Mouse (Mus musculus) inflammation-experienced regulatory T-cells, adult 6 months (primary cell): ENCODE measurements at regions not wholly inside any gene's neighbourhood (a gene's known extent, or its start where the extent isn't known, plus 50 kb on each side); places are given as distances from the start of the nearest gene placed in this dataset.

Experiments
- ATAC-seq: one replicate; pipeline ENCODE4 v1.8.0; 2017

DNA sequence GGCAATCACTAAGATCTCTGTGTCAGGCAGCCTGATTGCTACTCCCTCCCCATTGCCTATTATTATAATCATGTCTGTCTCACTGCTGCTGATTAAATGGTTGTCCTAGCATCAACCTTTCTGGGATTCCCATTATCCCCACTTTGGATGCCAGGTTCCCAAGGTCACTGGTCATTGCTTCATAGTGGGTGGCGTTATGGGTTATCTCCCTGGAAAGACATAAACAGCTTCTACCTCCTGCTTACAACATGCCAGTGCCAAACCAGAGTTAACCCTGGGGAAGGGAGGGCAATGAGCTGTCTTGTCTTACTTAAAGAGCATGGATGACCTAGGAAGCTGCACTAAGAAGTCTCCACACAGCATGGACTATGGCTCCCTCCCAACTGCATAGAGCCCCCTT is 136.9 kb downstream of the Uaca start:
- ATAC-seq, result no peak

DNA sequence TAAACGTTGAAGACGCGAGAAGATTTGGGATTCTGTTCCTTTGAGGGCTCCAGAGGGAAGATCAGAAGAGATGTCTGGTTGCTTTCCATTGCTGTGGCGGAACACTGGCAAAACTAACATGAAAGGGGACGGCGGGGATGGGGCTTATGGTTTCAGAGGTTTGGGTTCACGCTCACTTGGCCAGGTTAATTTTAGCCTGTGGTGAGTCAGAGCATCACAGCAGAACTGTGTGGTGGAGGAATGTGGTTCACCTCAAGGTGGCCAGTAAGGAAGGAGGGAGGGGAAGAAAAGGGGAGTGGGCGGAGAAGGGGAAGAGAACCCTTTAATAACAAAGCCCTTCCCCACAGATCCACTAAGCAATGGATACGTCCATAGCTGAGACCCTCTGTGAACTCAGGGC is 142.6 kb downstream of the Uaca start:
- no peak for ATAC-seq

DNA sequence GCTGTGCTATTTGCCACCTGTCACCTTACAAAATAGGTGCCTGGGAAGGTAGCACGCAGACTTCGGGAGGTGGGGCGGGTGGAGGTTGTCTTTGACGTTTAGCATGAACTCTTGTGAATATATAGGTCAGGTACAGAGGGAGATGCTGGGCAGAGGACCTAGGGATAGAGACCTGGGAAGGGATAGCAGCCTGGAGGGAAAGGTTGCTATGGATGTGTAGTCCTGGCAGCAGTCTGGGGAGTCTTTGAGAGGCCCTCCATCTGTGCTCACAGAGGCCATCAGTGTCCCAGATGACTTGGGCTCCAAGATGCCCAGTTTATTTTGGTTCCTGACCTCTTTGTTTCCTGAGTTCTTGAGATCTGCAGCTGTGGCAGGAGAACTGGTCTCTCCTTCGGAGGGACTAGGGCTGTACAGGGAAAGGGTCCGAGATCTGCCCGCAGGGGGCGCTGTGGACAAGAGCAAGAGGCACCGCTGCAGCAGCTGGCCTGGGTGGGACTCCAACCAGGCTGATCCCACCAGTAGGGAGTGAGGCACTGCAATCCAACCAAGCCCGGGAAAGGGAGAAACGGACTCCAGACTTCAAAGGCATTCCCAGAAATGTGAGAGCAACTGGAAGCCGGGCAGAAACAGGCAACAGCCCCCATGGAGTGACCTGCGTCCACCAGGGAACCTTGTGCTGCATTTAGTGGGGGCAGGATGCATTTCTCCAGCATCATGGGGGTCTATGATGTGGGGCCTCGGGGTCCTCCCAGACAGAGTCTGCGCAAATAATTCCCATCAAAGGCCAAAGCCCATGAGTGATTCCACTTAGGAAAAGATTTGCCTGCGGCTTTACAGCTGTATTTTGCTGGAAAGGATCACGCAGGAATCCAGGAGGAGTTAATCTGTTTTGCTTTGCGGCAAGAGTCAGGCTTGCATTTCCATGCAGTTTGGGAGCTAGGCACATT is 145.8 kb downstream of the Uaca start:
- ATAC-seq, result no peak

DNA sequence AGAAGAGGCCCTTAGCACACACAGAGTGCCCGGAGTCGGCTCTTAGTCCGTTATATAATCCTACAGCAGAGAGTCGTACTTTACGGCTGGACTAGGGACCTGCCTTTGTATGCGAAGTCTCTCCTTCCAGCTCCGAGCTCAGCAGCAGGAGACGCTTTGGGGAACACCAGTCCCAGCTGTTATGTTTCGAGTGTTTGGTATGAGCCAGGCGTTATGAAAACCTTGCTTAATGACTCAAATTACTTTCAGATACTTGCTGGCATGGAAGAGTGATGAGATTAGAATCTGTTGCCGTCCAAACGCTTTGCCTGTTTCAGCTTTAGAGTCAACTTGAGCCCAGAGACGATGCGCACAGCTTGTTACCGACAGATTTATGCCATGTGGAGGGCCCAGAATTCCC is 153.0 kb downstream of the Uaca start:
- no peak for ATAC-seq

DNA sequence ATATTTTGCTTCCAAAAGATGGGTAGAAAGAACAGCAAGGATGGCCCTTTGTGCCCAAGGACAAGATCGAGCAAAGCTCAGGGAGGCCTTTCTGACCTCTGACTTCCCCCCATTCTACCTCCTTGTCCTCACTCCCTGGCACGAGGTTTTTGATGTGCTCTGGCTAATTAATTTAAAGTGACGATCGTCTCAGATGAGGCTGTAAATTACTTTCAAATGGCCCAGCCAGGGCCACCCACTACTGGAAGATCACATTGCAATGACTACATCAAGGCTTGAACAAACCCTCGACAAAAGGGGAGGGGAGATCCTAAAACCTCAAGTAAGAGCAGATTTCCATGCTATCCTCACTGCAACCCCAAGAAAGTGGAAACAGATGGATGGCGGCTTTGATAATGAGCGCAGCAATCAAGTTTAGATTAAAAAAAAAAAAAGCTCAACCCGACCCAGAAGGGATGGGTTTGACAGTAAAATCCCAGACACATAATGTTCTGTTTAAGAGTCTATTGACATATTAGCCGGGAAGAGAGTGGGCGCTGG is 154.3 kb downstream of the Uaca start:
- ATAC-seq, result no peak

DNA sequence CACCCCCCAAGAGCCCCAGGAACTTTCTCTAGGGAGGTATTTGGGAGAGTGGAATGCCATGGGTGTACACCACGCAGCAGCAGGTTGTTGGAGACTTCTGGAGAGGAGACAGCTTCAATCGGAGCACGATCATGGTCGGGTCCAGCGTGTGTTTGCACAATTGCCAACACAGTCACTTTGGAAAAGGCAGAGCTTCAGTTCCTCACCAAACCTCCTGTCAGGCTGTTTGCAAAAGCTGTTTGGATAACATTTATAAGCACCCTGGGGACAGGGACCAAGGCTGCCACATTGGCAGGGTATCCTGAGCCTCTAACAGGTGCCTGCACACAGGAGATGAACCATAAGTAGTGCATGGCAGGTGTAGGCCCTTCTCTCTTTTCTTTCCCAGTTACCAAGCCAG is 155.8 kb downstream of the Uaca start:
- ATAC-seq, result no peak

DNA sequence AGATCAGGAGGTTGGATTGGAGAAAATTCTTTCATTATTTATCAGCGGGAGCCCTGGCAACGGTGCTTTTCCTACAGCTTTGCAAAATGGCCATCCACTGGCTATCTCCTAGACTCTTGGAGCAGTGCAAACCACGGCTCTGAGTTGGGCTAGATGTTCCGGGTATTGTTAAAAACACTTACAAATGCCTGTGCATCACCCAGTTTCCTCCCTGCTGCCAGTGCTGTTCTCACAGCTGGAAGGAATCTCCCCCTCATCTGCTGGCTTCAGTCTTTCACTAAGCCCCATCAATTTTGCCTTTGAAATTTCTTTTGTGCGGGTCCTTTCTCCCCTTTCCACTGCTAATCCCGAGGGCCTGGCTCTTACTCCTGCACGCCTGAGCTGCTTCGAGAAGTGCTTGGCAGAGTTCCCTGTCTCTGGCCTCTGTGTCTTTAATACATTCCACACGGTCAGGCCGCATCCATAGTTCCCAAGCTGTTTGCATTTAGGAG is 156.8 kb downstream of the Uaca start:
- ATAC-seq, result no peak

DNA sequence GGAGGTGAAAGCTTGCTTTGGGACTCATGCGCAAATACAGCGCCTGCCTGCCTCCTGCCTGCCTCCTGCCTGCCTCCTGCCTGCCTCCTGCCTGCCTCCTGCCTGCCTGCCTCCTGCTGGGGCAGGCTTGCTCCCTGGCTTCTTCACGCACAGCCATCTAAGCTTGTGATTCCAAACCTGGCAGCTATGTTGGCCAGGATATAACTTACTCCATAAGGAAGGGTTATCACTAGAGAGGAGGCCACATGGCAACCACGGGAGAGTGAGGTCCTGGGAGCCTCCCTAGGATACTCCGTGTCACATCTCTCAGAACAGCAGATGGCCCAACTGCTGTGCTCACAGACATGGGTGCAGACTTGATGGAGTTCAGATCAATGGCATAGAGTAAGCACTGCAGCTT is 163.1 kb downstream of the Uaca start:
- no peak for ATAC-seq

DNA sequence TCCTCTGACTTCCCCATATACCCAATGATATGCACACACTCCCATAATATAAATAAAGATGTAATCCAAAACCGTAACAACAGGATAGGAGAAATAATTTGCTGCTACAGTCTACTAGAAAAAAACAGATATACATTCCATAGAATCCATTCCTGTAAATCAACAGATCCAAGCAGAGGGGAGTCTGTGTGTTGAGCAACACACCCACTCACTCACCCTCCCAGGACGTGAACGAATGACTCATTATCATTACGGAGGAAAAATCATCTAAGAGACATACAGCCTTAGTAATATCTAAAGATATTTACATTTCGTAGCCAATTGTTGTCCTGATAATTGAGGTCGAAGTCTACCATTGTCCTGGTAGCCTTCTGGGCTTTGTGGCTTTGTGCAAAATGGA is 165.2 kb downstream of the Uaca start:
- ATAC-seq, result no peak

DNA sequence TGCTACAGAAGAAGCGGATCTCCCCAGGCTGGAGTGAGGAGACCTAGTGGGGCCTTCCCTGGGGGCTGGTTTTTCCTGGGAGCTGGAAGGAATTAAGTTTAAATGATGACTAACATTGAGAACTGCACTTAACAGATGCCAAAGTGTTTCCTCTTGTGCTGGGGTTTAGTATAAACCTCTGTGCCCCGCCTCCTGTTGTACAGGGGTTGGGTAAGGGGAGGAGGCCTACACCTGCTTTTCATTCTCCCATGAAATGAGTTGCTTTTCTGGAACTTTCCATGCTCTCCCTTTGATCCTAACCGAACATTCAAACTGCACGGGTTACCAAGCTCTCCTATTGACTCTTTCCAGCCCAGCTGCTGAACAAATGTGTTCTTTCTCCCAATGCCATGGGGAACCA is 167.7 kb downstream of the Uaca start:
- no peak for ATAC-seq

DNA sequence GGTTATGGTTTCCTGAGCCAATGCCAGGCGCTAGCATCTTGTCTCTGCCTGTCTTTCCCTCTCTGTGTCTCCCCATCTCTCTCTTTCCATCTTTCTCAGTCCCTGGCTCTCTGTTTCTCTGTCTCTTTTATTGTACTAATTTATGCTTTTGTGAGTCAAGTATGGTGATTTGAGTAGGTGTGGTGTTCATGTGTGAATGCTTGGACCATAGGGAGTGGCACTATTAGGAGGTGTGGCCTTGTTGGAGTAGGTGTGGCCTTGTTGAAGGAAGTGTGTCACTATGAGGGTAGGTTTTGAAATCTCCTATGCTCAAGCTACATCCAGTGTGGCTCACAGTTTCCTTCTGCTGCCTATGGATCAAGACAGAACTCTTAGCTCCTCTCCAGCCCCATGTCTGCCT is 171.3 kb downstream of the Uaca start:
- ATAC-seq, result no peak

DNA sequence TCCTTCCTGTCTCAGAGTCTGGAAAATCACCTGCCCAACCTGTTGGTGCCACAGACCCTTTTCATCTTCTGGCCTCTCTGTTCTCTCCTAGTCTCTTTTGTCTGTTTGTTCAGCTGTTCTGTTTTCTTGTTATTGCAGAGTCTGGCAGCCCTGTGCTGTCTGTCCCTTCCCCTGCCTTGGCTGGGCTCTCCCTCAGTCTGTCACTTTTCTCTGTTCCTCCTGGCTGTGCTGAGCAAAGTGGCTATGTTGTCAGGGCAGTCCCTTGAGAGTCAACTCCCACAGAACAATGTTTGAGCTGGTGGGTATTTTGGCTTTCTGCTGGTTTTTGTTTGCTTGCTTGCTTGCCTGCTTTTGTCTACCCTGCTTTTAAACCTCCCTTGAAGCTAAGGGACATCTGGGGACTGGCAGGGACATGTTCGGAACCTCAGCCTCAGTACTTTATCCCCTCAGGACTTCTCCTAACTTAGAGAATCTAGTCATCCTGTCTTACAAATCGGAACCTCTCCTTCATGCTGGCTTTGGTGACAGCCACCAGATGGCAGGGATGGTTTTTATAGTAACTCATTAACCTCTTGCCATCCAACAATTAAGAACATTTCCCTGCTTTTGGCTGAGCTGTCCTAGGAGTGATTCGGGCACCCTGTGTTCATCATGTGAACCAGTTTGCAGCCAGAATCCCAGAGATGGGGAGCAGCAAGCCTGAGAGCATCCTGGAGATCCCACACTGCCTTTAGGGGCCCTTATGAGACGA is 174.1 kb downstream of the Uaca start:
- no peak for ATAC-seq

DNA sequence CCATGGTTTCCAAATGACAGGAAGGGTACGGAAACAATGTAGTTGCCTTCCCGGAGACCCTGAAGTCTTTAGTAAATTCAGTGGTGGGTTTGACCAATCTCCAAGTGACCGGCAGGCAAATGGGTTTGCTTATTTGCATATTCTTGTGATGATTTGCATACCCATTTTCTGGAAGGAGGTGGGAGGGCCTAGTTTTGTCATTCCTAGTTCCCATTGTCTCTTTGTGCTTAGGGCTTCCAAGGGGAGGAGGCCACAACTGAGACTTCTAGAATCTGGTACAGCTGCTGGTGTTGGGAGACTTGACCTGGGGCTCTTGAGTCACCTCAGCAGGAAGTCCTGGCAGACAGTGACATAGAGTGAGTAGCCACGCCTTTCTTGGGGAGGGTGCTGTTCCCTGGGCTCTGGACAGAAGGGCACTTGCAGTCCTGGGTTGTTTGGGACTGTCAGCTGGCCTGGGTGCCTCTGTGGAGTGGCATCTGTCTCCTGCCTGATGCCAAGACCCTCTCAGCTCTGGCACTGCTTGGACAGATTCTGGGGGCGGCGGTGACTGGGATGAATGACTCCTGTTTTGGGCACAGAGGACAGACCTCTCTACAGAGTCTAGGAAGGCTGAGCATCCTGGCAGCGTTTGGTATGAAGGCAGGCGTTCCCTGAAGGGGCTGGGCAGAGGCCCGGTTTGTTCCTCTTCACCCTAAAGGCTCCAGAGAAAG is 178.0 kb downstream of the Uaca start:
- ATAC-seq, result no peak

DNA sequence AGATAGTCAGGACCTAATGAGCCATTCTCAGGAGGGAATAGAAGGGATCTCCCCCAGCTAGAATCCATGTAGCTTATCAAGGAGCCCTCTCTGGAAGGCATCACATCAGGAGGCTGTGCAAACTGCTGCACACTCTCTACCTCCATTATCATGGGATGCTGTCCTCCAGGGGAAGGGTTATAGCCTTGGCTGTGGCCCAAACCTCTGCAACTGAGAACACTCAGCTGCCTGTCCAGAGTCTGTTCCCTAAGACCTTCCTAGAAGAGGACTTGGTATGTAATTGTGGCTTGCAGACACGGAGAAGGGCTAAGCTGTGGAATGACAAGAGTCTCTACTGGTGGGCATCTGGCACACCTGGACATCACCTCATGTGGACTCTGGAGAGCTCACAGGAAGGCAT is 180.2 kb downstream of the Uaca start:
- ATAC-seq, result no peak

DNA sequence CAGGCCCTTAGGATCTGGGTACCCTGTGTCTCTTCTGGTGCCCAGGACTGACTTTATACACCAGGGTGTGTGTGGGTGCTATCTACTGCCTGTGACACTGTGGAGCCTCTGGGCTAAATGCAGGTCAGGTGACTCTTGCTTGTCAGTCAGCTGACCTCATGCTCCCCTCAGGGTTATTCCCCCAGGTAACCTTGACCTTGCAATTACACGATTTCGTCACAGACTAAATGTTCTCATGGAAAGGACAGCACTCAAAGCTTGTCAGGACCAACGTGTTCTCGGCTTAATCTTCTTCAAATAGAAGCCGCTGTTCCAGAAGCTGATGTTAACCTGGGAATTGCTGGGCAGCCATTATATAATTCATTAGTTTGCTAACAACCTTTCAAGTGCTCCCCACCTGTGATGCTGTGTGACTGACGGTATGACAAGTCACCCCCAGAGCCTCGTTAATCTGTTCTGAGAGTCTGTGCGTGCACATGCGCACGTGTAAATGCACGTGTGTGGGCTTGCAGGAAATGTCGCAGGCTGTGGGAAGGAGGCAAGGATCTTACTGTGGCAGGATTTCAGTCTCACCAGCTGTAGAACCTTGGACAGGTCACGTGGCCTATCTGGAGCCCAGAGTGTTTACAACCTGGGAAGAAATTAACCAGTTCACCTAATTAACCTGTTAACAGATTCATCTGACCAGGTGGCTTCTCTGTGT is 188.2 kb downstream of the Uaca start:
- no peak for ATAC-seq

DNA sequence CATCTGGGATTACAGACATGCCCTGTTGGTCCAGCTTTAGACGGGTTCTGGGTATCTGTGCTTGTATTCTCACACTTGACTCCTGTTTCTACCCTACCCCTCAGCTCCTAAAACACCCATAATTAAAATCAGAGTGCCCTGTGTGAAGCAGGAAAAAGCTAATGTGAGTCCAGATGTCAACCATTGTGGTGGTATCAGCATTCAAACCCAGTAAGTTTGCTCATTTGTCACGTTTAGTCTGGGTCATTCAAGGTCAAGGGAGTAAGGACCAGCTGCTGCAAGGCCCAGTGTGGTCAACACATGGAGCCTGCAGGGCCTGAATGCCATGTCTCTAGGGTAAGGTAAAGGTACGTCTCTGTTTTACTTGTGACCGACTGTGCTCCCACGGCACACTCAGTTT is 188.9 kb downstream of the Uaca start:
- no peak for ATAC-seq

DNA sequence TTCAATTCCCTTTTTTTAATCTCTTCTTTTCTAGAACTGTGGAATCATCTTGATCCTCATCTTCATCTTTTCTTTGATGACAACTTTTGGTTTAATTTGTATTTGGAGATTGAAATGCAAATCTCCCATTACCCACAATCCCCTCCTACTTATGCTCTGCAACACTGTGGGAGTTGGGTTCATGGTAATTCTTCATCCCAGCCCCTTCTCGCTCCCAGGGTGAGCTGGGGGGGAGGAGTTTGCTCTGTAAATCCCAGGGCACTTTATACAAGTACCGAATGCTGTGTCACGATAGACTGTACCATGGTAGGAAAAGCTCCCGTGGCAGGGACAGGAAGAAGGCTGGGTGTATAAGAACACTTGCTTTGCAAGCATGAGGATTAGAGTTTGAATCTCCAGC is 193.8 kb downstream of the Uaca start:
- ATAC-seq, result no peak

DNA sequence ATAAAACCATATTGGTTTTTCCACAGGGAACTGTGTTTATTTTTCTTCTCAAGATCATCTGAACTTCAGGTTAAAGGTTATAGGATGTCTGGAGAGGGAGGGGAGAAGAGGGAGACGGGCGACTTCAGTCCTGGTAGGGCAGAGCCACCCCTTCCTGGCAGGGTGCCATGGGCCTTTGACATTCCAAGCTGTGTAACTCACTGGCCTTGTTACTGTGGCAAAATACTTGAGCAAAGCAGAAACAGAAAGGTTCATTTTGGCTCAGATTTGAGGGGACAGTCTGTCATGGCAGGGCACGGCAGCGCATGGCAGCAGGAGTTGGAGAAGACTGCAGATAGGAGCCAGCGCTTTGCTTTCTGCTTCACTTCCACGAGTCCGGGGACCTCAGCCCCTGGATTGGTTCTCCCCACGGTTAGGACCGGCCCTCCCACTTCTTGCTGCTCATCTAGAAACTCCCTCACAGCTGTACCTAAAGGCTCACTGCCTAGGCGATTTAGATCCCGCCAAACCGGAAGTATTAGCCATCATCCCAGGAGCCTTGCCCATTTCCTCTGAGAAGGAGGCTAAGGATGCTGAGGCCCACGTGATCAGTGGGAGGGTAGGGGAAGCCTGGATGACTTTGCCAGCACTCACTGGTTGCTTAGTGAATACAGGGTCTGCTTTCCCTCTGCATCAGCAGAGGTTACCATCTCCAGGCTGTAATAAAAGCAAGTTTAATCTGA is 195.5 kb downstream of the Uaca start:
- ATAC-seq, result no peak

DNA sequence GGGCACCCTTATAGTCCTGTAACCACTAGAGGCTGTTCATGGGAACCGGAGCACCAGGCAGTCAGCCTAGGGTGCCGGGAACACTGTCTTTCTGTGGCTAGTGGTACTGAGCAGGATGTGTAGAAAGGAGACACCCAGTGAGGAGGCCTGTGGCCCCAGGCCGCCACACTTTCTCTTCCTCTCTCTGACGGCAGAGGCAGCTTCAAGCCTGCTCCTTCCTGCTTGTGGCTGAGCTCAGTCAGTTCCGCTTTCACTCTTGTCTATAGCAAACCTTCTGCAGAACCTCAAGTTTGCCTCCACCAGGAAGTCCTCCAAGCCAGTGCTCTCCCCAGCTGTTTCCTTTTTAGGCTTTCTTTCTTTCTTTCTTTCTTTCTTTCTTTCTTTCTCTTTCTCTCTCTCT is 197.2 kb downstream of the Uaca start:
- peak; percentile 98 for ATAC-seq

DNA sequence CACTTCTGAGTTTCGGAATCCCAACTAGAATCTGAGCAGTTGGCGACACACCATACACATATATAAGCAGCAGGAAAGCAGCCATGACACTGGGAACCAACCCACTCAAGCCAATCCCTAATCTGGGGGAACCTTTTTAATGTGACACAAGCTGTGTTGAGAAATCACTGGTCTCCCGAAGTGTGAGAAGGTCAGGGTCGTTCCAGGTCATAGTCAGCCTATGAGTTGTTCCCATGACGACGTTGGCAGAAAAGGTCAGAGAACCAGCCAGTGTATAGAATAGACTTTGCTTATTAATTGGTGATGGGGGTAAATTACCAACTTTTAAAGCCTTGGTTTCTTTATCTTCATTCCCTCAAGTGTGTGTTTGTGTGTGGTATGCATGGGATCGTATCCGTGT is 199.3 kb downstream of the Uaca start:
- no peak for ATAC-seq

DNA sequence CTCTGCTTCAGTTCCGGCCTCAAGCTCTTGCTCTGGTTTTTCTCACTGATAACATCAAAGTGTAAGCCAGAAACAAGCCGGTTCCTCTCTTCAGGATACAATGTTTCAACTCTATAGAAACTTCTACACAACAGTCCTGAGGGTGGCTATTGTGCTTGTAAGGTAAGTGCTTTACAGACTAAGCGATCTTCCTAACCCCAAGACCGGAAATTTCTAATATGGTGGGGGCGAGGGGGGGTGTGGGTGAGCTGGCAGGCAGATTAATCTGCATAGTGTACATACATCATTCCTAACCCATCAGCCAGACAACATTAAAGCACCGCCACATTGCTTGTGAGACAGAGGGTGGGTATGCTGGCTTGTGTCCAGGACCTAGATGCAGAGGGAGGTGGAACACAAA is 200.8 kb downstream of the Uaca start:
- peak; percentile 3 for ATAC-seq
